Mouse (Mus musculus) layer of hippocampus, adult 11-12 months (tissue): Measurements from ENCODE around the gene Olfr132.
"Not testable (repeated sequence)": the region's sequence is repeated elsewhere in the genome, so short reads cannot be mapped to it uniquely, and the experiment has no call there.

Experiments
- DNase-seq: peaks from one replicate; pipeline ENCODE4 v3.0.0; 2022; ENCODE audit warnings: low spot score

Gene Olfr132

DNA sequence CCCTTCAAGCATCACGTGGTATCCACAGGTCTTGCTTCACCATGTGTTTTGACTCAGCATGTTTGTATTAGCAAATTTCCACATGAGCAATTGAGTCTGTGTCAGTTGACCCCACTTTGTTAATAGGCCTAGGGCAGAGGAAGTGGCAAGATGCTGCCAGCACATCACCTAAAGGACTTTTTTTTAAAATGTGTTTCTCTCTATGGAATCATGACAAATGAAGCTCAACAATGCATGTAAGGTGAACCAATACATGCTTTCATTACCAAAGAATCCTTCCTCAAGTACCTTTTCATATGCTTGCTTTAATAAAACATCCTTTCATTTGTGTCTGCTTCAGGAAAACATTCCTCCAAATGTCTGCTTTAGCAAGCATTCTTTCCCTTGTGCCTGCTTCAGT, at the start of gene Olfr132:
TSS of gene Olfr132 (minus strand) at position 101 of the 400 bp plus-strand sequence.
- DNase-seq = no peak

DNA sequence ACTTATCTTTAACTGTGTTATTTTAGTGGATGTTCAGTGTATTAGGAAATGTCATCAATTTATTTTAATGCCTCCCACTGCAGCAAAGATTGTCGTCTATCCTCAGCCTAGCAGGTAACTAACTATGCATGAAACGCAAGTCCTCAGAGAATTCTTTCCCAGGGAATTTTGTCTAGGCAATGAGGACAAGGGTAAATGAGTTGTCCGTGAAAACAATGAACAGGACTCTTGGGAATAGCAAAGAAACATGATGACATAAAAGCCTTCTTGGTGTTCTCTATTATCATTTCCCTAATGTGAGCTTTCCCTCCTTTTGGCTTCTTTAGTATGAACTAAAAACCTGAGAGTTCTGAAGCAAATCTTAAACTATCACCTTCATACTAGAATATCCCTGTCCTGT, 36.8 kb upstream of the Olfr132 start, which contains the start of gene Olfr134:
TSS of gene Olfr134 (plus strand) at position 301 of the 400 bp plus-strand sequence.
- no peak for DNase-seq

DNA sequence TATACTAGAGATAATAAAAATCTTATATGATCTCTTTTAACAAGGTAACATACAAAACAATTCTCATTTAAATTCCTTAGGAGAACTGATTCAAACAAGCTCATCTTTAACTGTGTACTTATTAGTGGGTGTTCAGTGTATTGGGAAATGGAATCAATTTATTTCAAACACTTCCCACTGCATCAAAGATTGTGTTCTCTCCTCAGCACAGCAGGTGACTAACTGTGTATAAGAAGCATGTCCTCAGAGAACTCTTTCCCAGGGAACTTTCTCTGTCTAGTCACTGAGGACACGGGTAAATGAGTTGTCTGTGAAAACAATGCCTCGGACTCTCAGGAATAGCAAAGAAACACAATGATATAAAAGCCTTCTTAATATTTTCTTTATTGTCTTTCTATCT, 10.7 kb upstream of the Olfr132 start, which contains the start of gene Olfr133:
TSS of gene Olfr133 (plus strand) at position 301 of the 400 bp plus-strand sequence.
- no peak for DNase-seq

DNA sequence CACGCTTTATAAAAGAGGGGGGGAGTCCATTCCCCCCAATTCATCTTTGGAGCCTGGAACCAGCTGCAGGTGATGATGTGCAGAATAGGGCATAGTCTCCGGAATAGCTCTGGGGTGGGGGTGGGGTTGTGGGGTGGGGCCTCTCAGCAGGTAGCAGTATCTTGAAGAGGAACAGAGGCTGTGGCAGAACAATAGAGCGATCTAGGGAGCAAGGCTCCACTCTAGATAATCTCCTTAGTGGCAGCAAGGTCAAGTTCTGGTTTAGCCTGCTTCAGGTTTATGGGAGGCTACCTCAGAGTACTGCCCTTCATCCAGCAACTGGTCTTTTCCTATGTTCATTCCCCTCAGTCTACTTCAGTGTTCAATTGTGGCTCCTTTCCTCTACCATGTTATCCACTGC, 9.0 kb downstream of the Olfr132 start:
- not testable (repeated sequence) for DNase-seq

DNA sequence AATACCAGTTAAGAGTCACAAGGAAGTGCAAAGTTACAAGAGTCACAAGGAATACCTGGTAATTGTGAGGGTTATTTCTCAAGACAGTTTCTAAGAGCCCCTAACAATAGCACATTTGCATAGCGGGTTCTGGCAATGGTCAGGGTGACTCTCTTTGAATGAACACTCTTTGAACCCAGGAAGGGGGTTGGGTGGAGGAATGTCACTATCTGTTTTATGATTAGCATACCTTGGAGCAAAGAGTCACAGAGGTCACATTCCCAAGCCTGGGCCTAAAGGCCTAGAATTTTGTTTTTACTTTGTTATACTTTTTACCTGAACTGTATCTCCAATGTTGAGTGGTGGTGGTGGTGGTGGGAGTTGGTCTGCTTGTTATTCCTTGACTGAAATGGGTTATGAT, 10.1 kb downstream of the Olfr132 start:
- DNase-seq = not testable (repeated sequence)

DNA sequence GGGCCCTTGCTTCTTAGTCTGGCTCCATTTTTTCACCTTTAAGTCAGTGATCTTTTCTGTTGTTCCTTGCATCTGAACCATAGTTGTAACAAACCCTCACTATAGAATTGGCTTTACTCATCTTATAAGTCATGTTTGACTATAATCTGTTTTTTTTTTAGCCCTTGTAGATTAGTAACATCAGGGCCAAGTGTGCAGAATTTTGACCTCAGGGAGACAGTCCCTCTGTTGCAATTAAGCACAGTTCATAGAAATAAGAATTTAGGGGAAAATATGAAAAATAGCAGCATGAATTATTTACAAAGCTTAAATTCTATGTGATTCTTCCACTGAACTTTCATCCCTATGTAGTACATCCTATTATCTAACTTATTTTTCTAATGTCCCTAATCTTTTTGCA, 45.7 kb downstream of the Olfr132 start, which contains the start of gene Olfr131:
TSS of gene Olfr131 (minus strand) at position 101 of the 400 bp plus-strand sequence.
- no peak for DNase-seq

DNA sequence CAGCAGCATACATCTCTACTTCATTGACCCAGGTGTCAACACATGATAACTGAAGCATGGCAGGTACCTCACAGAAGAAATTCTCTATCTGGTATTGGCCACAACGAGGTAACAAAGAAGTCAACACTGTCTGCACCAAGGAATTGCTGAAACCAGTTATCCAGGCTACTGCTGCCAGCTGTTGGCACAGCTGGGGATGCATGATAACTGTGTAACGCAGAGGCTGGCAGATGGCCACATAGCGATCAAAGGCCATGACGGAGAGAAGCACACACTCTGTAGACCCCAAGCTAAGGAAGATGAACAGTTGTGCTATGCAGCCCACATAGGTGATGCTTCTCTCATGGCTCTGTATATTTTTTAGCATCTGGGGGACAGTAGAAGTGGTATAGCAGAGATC, 52.0 kb downstream of the Olfr132 start:
- DNase-seq = no peak
